Mouse (Mus musculus) kidney, embryonic 14.5 days (tissue): ENCODE data around the gene St6galnac3. TPM values are rescaled to one million over a fixed set of nuclear protein-coding genes. Genes with fewer than 3 reads are reported as not detected.
A peak's percentile ranks its signal among the peaks of the same experiment; 100 is the strongest.

Experiments used
- ATAC-seq: fragments of 200-750 bp; cut with Nextera tagmentation; 2 replicates; pipeline ENCODE4 v1.8.0; 2017; ENCODE audit warnings: moderate number of reproducible peaks, mild to moderate bottlenecking, moderate TSS enrichment, moderate library complexity; ENCODE audit not compliant: low FRiP score, low TSS enrichment
- H3K27ac ChIP-seq: fragments of 300-500 bp; sonication (generic); 2 replicates; pipeline ENCODE4 v1.5.1; 2014; ENCODE audit warnings: low read depth, mild to moderate bottlenecking, low read length, moderate library complexity, mixed read lengths
- H3K27me3 ChIP-seq: fragments of 300-500 bp; sonication (generic); 2 replicates; pipeline ENCODE4 v1.6.1; 2014; ENCODE audit warnings: mild to moderate bottlenecking, low read length; ENCODE audit not compliant: control insufficient read depth, insufficient read depth
- H3K36me3 ChIP-seq: fragments of 300-500 bp; sonication (generic); 2 replicates; pipeline ENCODE4 v1.6.1; 2014; ENCODE audit warnings: low read length, mixed read lengths; ENCODE audit not compliant: control insufficient read depth, insufficient read depth
- H3K4me1 ChIP-seq: fragments of 300-500 bp; sonication (generic); 2 replicates; pipeline ENCODE4 v1.6.1; 2014; ENCODE audit warnings: low read length, mixed read lengths; ENCODE audit not compliant: control insufficient read depth, insufficient read depth
- H3K4me2 ChIP-seq: fragments of 300-500 bp; sonication (generic); replicated peaks from 2 replicates; pipeline ENCODE4 v1.6.1; 2014; ENCODE audit warnings: low read depth, mild to moderate bottlenecking, low read length
- H3K4me3 ChIP-seq: fragments of 300-500 bp; sonication (generic); 2 replicates; pipeline ENCODE4 v1.5.1; 2014; ENCODE audit warnings: mild to moderate bottlenecking, low read length
- H3K9ac ChIP-seq: fragments of 300-500 bp; sonication (generic); 2 replicates; pipeline ENCODE4 v1.6.1; 2014; ENCODE audit warnings: low read depth, mild to moderate bottlenecking, low read length, moderate library complexity
- H3K9me3 ChIP-seq: fragments of 300-500 bp; sonication (generic); 2 replicates; pipeline ENCODE4 v1.6.1; 2016; ENCODE audit warnings: low read length; ENCODE audit not compliant: control insufficient read depth
- WGBS: fragments of 180-500 bp; shearing (Covaris S2); extraction: QIAGEN DNeasy Blood & Tissue Kit; methylation state at CpG from one replicate; pipeline ENCODE4 v1.1.7; 2014; 5-methylcytosine and 5-hydroxymethylcytosine counted together
- polyA plus RNA-seq: library from polyadenylated mRNA; unstranded; fragments of >200 nt; fragmentation: Nextera tagmentation; extraction: Ambion mirVana; gene quantifications from 2 replicates; pipeline ENCODE4 v1.2.1, GENCODE M21; 2014

The St6galnac3 gene
- polyA plus RNA-seq, 1 experiment from 2014 or later = 63.8 TPM

- 81% methylated on average over 17 of the region's 17 CpGs for WGBS
- Histone ChIP-seq H3K27me3 (no peaks in the 10 kb centered on the region), H3K4me1 (peaks cover 8% of the 10 kb centered on the region; the same call in 1 of the 2 replicates), H3K4me2 (no peak overlapping the region), H3K4me3 (no peak overlapping the region), H3K27ac (no peak overlapping the region), H3K36me3 (no peaks in the 10 kb centered on the region), H3K9me3 (no peaks in the 10 kb centered on the region), H3K9ac (no peak overlapping the region)
- no peak for ATAC-seq
These were observed 288.6 kb downstream of the St6galnac3 start for GRCm38 (mm10) chr3:153436076-153437021.

DNA sequence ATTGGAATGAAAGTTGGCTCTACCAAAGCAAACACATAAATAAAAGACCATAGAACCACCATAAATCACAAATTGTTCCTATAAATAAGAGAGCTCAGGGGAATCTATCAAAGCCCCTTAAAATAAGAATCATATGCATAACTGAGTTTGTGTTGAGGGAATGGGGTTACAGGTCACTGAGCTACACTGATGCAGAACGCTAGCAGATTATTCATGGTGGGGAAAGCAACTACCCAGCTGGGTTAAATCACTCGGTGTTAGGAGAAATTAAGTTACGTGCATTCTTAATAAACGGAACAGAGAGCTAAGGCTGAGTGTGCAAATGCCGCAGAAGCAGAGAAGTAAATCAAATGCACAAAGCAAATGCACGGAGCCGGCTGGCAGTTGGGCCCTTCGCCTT is 292.0 kb downstream of the St6galnac3 start:
- Histone ChIP-seq H3K4me2 (no peak overlapping the region), H3K9me3 (no peaks in the 10 kb centered on the region), H3K4me1 (peaks cover 8% of the 10 kb centered on the region; the same call in 1 of the 2 replicates), H3K27ac (no peak overlapping the region), H3K4me3 (no peak overlapping the region), H3K9ac (no peak overlapping the region), H3K27me3 (no peaks in the 10 kb centered on the region), H3K36me3 (no peaks in the 10 kb centered on the region)
- WGBS = 36% methylated on average over 8 of the region's 8 CpGs
- peak; percentile 84 for ATAC-seq

- Histone ChIP-seq H3K4me2 (no peak overlapping the region), H3K36me3 (no peaks in the 10 kb centered on the region), H3K4me1 (peaks cover 8% of the 10 kb centered on the region; the same call in 1 of the 2 replicates), H3K9ac (no peak overlapping the region), H3K27me3 (no peaks in the 10 kb centered on the region), H3K27ac (no peak overlapping the region), H3K4me3 (no peak overlapping the region), H3K9me3 (no peaks in the 10 kb centered on the region)
- 93% methylated on average over 6 of the region's 6 CpGs for WGBS
- ATAC-seq = no peak
These were observed 292.7 kb downstream of the St6galnac3 start for GRCm38 (mm10) chr3:153432053-153432816.

GRCm38 (mm10) chr3:153429840-153430239 is 295.1 kb downstream of the St6galnac3 start:
- Histone ChIP-seq H3K4me3 (no peak overlapping the region), H3K27me3 (no peaks in the 10 kb centered on the region), H3K9ac (no peak overlapping the region), H3K4me1 (peaks cover 8% of the 10 kb centered on the region; the same call in 1 of the 2 replicates), H3K9me3 (no peaks in the 10 kb centered on the region), H3K36me3 (no peaks in the 10 kb centered on the region), H3K27ac (no peak overlapping the region), H3K4me2 (no peak overlapping the region)
- ATAC-seq = no peak
- WGBS = 32% methylated on average over 8 of the region's 8 CpGs

GRCm38 (mm10) chr3:153421918-153422290 is 303.1 kb downstream of the St6galnac3 start:
- no peak for ATAC-seq
- WGBS = 48% methylated on average over 7 of the region's 7 CpGs
- H3K4me2 ChIP-seq = no peak overlapping the region

GRCm38 (mm10) chr3:153421060-153421917 is 303.7 kb downstream of the St6galnac3 start:
- Histone ChIP-seq H3K4me1 (peaks cover 11% of the 10 kb centered on the region), H3K36me3 (no peaks in the 10 kb centered on the region), H3K9ac (no peak overlapping the region), H3K4me2 (no peak overlapping the region), H3K9me3 (no peaks in the 10 kb centered on the region), H3K4me3 (no peak overlapping the region), H3K27me3 (no peaks in the 10 kb centered on the region), H3K27ac (no peak overlapping the region)
- WGBS = 34% methylated on average over 14 of the region's 14 CpGs
- ATAC-seq = 0 out of 2 replicates have a peak, but pooled peaks have one; percentile 34

More at GRCm38 (mm10) chr3:153421918-153422290, 303.1 kb downstream of the St6galnac3 start:
- H3K27me3 ChIP-seq = no peaks in the 10 kb centered on the region
- no peaks in the 10 kb centered on the region for H3K9me3 ChIP-seq
- no peaks in the 10 kb centered on the region for H3K36me3 ChIP-seq
- H3K9ac ChIP-seq = no peak overlapping the region
- peaks cover 11% of the 10 kb centered on the region for H3K4me1 ChIP-seq
- no peak overlapping the region for H3K27ac ChIP-seq
- no peak overlapping the region for H3K4me3 ChIP-seq

DNA sequence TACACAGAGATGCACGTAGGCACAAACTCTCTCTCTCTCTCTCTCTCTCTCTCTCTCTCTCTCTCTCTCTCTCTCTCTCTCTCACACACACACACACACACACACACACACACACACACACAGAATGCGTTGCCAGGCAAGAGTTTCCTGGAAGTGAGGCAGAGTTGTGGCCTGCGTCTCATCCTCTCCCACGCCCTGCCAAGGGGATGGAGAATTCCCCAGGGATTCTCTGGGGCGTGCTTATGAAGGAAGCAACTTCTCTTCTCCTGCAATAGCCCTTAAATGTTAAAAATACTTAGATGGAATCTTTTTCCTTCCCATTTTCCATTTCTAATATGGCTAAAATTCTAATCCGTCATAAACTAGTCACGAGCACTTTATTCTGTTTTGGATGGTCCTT is 305.6 kb downstream of the St6galnac3 start:
- Histone ChIP-seq H3K9me3 (no peaks in the 10 kb centered on the region), H3K27me3 (no peaks in the 10 kb centered on the region), H3K36me3 (no peaks in the 10 kb centered on the region), H3K27ac (no peak overlapping the region), H3K4me1 (peaks cover 11% of the 10 kb centered on the region), H3K4me3 (no peak overlapping the region), H3K9ac (no peak overlapping the region), H3K4me2 (no peak overlapping the region)
- 80% methylated on average over 7 of the region's 7 CpGs for WGBS
- ATAC-seq = no peak

DNA sequence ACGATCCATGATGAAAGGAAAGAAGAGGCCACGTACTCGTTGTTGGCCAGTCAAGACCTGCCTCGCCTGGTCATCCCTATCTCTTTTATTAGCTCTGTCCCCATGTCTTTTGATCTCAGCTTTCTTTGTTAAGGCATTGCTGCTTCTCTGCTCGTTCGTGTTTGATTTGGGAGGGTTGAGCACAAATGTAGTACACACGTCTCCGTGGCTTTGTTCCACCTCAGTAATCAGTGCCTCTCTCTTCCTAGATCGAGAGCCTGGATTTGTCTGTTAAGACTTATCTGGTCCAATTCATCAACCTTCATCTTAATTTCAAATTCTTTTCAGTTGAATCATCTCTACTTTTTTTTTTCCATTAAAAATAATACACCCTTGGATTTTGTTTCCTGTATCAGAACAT is 308.0 kb downstream of the St6galnac3 start:
- H3K36me3 ChIP-seq = no peaks in the 10 kb centered on the region
- no peak overlapping the region for H3K9ac ChIP-seq
- H3K27ac ChIP-seq = no peak overlapping the region
- no peaks in the 10 kb centered on the region for H3K27me3 ChIP-seq
- no peak overlapping the region for H3K4me2 ChIP-seq
- H3K9me3 ChIP-seq = no peaks in the 10 kb centered on the region
- peaks cover 11% of the 10 kb centered on the region for H3K4me1 ChIP-seq
- 63% methylated on average over 9 of the region's 9 CpGs for WGBS
- no peak for ATAC-seq
- no peak overlapping the region for H3K4me3 ChIP-seq
